Mouse (Mus musculus): Measurements from ENCODE around the gene Adamts13. TPM values are rescaled to one million over a fixed set of nuclear protein-coding genes. Genes with fewer than 3 reads are reported as not detected.

Adamts13 gene
- total RNA-seq (2021): not detected
- long read RNA-seq, experiment 1: 0 reads
- long read RNA-seq, experiment 2: 0 reads

GRCm38 (mm10) chr2:26973116-26973515 is at the start of gene Adamts13:
Gene Adamts13 (plus strand): TSS chr2:26973416.
- intact Hi-C loops (cut with DNase I; ENCODE audit: low total_unique reads): no loop called here
- DNase-seq: no peak

GRCm38 (mm10) chr2:26927745-26928476 is 45.3 kb upstream of the Adamts13 start:
- intact Hi-C loops (cut with DNase I; ENCODE audit: low total_unique reads): loop anchor here (10.0 kb wide), 1 partner anchor 107 kb away; no protein-coding TSS in a partner anchor
- DNase-seq: no peak

GRCm38 (mm10) chr2:26930390-26930789 is 42.8 kb upstream of the Adamts13 start:
- peak; percentile 36 for DNase-seq
- intact Hi-C loops (cut with DNase I; ENCODE audit: low total_unique reads): loop anchor here (10.0 kb wide), 1 partner anchor 84 kb away; no protein-coding TSS in a partner anchor

- intact Hi-C loops (cut with DNase I; ENCODE audit: low total_unique reads): loop anchor here (10.0 kb wide), 1 partner anchor 82 kb away; no protein-coding TSS in a partner anchor
- DNase-seq: peak; percentile 46
Measured at GRCm38 (mm10) chr2:26932473-26933303, 40.5 kb upstream of the Adamts13 start.

GRCm38 (mm10) chr2:26933304-26934055 is 39.7 kb upstream of the Adamts13 start, which contains the start of the genes Surf4 and Stkld1:
Gene Surf4 (minus strand): TSS chr2:26933928.
Gene Stkld1 (plus strand): TSS chr2:26934047.
- peak; percentile 94 for DNase-seq
- intact Hi-C loops (cut with DNase I; ENCODE audit: low total_unique reads): loop anchor here (10.0 kb wide), 1 partner anchor 81 kb away; no protein-coding TSS in a partner anchor

- no peak for DNase-seq
- intact Hi-C loops (cut with DNase I; ENCODE audit: low total_unique reads): loop anchor here (10.0 kb wide), 1 partner anchor 80 kb away; no protein-coding TSS in a partner anchor
Measured at GRCm38 (mm10) chr2:26935286-26935685, 37.9 kb upstream of the Adamts13 start.

GRCm38 (mm10) chr2:26936425-26936824 is 36.8 kb upstream of the Adamts13 start:
- intact Hi-C loops (cut with DNase I; ENCODE audit: low total_unique reads): loop anchor here (10.0 kb wide), 1 partner anchor 78 kb away; no protein-coding TSS in a partner anchor
- DNase-seq: no peak

- intact Hi-C loops (cut with DNase I; ENCODE audit: low total_unique reads): no loop called here
- no peak for DNase-seq
Measured at GRCm38 (mm10) chr2:26941539-26941938, 31.7 kb upstream of the Adamts13 start.

GRCm38 (mm10) chr2:26943253-26943652 is 30.0 kb upstream of the Adamts13 start:
- intact Hi-C loops (cut with DNase I; ENCODE audit: low total_unique reads): no loop called here
- DNase-seq: no peak

- intact Hi-C loops (cut with DNase I; ENCODE audit: low total_unique reads): no loop called here
- DNase-seq: no peak
Measured at GRCm38 (mm10) chr2:26950411-26950810, 22.8 kb upstream of the Adamts13 start.

- no peak for DNase-seq
- intact Hi-C loops (cut with DNase I; ENCODE audit: low total_unique reads): no loop called here
Measured at GRCm38 (mm10) chr2:26951346-26951905, 21.8 kb upstream of the Adamts13 start.

- no peak for DNase-seq
- intact Hi-C loops (cut with DNase I; ENCODE audit: low total_unique reads): no loop called here
Measured at GRCm38 (mm10) chr2:26952193-26952592, 21.0 kb upstream of the Adamts13 start.

GRCm38 (mm10) chr2:26952866-26953265 is 20.4 kb upstream of the Adamts13 start:
- intact Hi-C loops (cut with DNase I; ENCODE audit: low total_unique reads): no loop called here
- DNase-seq: no peak

- intact Hi-C loops (cut with DNase I; ENCODE audit: low total_unique reads): no loop called here
- DNase-seq: no peak
Measured at GRCm38 (mm10) chr2:26954735-26955395, 18.4 kb upstream of the Adamts13 start.

- DNase-seq: no peak
- intact Hi-C loops (cut with DNase I; ENCODE audit: low total_unique reads): no loop called here
Measured at GRCm38 (mm10) chr2:26956811-26957487, 16.3 kb upstream of the Adamts13 start.

GRCm38 (mm10) chr2:26957488-26957859 is 15.7 kb upstream of the Adamts13 start:
- intact Hi-C loops (cut with DNase I; ENCODE audit: low total_unique reads): no loop called here
- no peak for DNase-seq

GRCm38 (mm10) chr2:26960756-26961155 is 12.5 kb upstream of the Adamts13 start:
- DNase-seq: no peak
- intact Hi-C loops (cut with DNase I; ENCODE audit: low total_unique reads): no loop called here

Measured in gastrocnemius, postnatal 14 days (tissue).